Mouse (Mus musculus): ENCODE data around the gene Dpm3.
A peak's percentile ranks its signal among the peaks of the same experiment; 100 is the strongest.

Dpm3 gene

GRCm38 (mm10) chr3:89231772-89232275 is 27.3 kb upstream of the Dpm3 start:
- DNase-seq (ENCODE audit: low spot score in 2 of 2) = no peak

DNA sequence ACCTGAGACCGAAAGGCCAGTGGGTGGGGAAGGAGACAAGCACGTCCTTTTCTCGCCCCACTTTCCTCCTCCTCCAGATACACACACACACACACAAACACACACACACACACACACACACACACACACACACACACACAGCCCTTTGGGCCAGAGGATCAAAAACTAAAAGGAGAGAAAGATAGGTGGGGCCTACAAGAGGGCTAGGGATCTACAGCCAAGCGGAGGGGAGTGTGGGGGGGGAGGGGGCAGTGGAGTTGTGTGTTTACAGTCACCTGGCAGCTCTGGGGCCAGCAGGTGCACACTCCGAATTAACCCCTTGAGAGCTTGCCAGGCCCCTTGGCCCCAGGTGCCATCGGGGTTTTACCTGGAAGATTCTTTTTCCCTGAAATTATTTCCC is 26.5 kb upstream of the Dpm3 start:
- DNase-seq (ENCODE audit: low spot score in 2 of 2) = no peak

GRCm38 (mm10) chr3:89233562-89234110 is 25.5 kb upstream of the Dpm3 start:
- DNase-seq (ENCODE audit: low spot score in 2 of 2) = no peak

GRCm38 (mm10) chr3:89236516-89236915 is 22.6 kb upstream of the Dpm3 start:
- no peak for DNase-seq (ENCODE audit: low spot score in 2 of 2)

DNA sequence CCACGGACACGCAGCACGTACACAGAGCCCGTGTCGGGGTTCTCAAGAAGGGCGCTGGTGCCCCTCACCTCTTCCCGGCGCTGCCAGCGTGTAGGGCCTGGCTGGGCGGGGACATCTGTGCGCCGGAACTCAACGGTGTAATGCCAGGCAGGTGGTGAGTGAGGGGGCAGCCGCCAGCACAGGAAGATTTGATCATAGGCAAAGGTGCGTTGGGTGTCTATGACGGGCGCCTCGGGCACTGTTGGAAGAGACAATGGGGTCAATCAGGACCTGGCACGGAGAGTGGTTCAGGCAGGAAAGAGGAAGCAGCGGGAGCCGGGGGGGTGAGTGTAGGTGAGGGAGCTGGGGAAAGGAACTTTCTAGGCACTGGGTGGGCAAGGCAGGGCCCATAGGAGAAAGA is 21.5 kb upstream of the Dpm3 start:
- no peak for DNase-seq (ENCODE audit: low spot score in 2 of 2)

DNA sequence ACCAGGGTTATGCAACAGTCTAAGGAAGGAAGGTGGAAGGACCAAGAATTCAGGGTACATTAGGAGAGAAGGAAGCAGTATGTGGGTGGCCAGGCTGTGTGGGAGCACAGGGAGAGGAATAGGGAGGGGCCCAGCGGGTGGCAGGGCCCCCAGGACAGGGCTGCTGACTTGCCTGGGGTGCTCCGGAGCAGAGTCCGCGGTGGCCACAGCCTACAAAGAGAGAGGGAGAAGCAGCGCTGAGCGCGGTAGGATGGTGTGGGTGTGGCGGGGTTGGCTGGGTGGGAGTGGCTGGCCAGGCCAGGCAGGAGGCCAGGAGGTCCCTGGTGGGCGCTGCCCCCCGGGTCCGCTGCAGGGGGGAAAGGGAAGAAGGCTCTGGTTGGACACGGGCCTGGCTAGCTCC is 20.7 kb upstream of the Dpm3 start:
- no peak for DNase-seq (ENCODE audit: low spot score in 2 of 2)

- DNase-seq (ENCODE audit: low spot score in 2 of 2) = no peak
Measured at GRCm38 (mm10) chr3:89242331-89242895, 16.7 kb upstream of the Dpm3 start.

GRCm38 (mm10) chr3:89243609-89244008 is 15.5 kb upstream of the Dpm3 start:
- no peak for DNase-seq (ENCODE audit: low spot score in 2 of 2)

- DNase-seq (ENCODE audit: low spot score in 2 of 2) = no peak
Measured at GRCm38 (mm10) chr3:89244158-89244981, 14.8 kb upstream of the Dpm3 start.

GRCm38 (mm10) chr3:89244982-89245687 is 14.0 kb upstream of the Dpm3 start:
- DNase-seq (ENCODE audit: low spot score in 2 of 2) = peak in 1 of 2 experiments; percentile 67

- DNase-seq (ENCODE audit: low spot score in 2 of 2) = peak in 1 of 2 experiments; percentile 63
Measured at GRCm38 (mm10) chr3:89245688-89246171, 13.4 kb upstream of the Dpm3 start, which contains the start of gene Krtcap2. Gene Krtcap2 (plus strand): TSS chr3:89245966.

DNA sequence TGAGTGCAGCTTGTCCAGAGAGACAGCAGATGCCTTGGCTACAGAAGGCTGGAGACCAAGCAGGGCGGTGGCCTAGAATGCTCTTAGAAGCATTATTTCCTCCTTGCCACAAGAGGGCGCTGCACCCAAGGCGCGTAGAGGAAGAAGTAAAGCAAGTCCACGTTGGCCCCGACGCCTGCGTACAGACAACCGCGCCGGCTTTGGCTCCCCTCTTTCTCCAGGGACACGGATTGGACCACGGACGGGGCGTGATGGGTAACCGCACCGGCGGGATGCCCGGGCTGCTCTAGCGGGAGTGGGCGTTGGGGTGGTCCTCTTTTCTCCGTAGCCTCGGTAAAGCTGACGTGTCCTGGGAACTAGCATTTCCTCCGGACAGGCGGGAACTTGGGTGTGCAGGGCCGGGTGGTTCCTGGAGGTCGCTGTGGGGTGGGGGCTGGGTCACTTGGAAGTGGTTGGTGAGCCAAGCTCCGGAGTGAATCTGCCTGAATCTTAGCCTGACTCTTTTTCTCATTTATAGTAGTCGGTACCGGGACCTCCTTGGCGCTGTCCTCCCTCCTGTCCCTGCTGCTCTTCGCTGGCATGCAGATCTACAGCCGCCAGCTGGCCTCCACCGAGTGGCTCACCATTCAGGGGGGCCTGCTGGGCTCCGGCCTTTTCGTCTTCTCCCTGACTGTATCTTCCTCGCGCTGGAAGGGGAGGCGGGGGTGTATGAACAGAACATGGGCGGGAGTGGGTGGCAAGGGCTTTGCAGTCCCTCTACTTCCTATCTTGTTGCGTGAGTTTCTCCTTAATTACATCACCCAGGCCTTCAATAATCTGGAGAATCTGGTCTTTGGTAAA is 12.7 kb upstream of the Dpm3 start, which contains the start of gene Trim46:
TSS of gene Trim46 (minus strand) at position 49 of the 840 bp plus-strand sequence.
- DNase-seq (ENCODE audit: low spot score in 2 of 2) = peak; percentile 91

GRCm38 (mm10) chr3:89247466-89247865 is 11.7 kb upstream of the Dpm3 start:
- DNase-seq (ENCODE audit: low spot score in 2 of 2) = no peak

- DNase-seq (ENCODE audit: low spot score in 2 of 2) = no peak
Measured at GRCm38 (mm10) chr3:89250435-89251040, 8.6 kb upstream of the Dpm3 start.

GRCm38 (mm10) chr3:89251365-89251895 is 7.7 kb upstream of the Dpm3 start:
- DNase-seq (ENCODE audit: low spot score in 2 of 2) = no peak

- DNase-seq (ENCODE audit: low spot score in 2 of 2) = no peak
Measured at GRCm38 (mm10) chr3:89254994-89255393, 4.2 kb upstream of the Dpm3 start.

DNA sequence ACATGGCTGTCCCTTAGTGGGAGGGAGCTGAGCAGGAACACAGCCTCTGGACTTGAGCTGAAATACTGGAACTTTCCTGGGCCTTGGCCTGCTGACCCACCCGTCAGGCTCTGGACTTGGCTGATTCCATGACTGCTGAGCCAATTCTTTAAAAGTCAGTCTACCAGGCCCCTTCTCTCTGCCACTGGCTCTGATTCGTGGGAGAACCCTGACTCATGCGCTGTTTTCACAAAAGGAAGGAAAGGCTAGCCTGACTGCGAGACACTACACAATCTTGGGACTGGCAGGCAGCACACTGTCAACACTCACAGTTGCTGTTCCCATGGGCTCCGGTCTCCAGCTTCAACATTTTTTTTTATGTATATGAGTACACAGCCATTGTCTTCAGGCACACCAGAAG is 3.0 kb upstream of the Dpm3 start:
- DNase-seq (ENCODE audit: low spot score in 2 of 2) = no peak

- DNase-seq (ENCODE audit: low spot score in 2 of 2) = no peak
Measured at GRCm38 (mm10) chr3:89260211-89260610, 1.1 kb downstream of the Dpm3 start.

- DNase-seq (ENCODE audit: low spot score in 2 of 2) = no peak
Measured at GRCm38 (mm10) chr3:89262417-89262816, 3.3 kb downstream of the Dpm3 start.

- DNase-seq (ENCODE audit: low spot score in 2 of 2) = peak; percentile 75 to 78
Measured at GRCm38 (mm10) chr3:89266439-89266893, 7.3 kb downstream of the Dpm3 start.

All from right cerebral cortex, postnatal 36 days (tissue).